Mouse (Mus musculus): ENCODE measurements around the gene Rec8. TPM values are rescaled to one million over a fixed set of nuclear protein-coding genes. Genes with fewer than 3 reads are reported as not detected.

The Rec8 gene
- polyA plus RNA-seq, 1 experiment from 2014 or later: 7.7 TPM

DNA sequence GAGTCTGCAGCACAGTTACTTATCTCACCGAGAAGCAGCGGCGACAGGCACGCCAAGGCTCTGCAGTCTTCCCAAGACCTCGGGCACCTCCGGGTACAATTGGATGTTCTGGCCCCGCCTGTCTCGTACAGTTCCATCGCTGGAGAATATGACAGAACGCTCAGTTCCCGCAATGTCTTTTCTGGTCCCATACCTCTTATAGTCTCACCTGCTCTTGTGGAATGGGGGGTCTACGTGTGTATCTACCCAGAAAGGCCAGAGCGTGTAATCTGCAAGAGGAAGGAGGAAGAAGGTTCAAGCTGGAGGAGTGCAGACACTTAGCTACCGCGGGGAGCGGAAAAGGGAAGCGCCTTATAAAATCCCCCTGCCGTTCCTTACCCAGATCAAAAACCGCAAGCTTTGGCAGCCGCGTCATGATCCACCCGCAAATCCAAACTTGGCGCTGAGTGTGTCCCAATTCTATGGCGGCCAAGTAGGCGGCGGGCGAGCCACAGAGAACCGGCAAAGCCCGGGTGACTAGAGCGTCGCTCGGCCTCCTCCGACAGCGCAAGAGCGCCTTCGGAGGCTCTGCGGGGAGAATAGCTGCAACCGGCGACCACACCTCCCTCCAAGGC lies 42.2 kb downstream of the Rec8 start, which contains the start of gene Mdp1:
TSS of gene Mdp1 (minus strand) at position 549 of the 614 bp plus-strand sequence.
- under 1% methylated on average over 39 of the region's 39 CpGs for WGBS
- DNase-seq (ENCODE audit: low spot score) (peak; percentile 86), ATAC-seq (ENCODE audit: insufficient number of reproducible peaks, low FRiP score, low TSS enrichment, low read depth) (peak; percentile 91)
- Histone ChIP-seq H3K9me3 (ENCODE audit: control insufficient read depth, low read length) (no peaks in the 10 kb centered on the region), H3K4me2 (ENCODE audit: low read depth, severe bottlenecking) (peak within 1 kb of the TSS; percentile 45), H3K27ac (replicated peaks; ENCODE audit: low read depth, low read length) (no peak within 1 kb of the TSS), H3K4me3 (ENCODE audit: low read depth, low read length) (peak within 1 kb of the TSS; percentile 75), H3K9ac (ENCODE audit: low read length) (peak within 1 kb of the TSS; percentile 81), H3K4me1 (ENCODE audit: control insufficient read depth, insufficient read depth, low read length) (0 out of 2 replicates have a peak, but pooled peaks cover 3% of the 10 kb centered on the region), H3K27me3 (ENCODE audit: control insufficient read depth, insufficient read depth, low read length) (no peaks in the 10 kb centered on the region), H3K36me3 (ENCODE audit: control insufficient read depth, insufficient read depth, low read length) (peaks cover 5% of the 10 kb centered on the region)

DNA sequence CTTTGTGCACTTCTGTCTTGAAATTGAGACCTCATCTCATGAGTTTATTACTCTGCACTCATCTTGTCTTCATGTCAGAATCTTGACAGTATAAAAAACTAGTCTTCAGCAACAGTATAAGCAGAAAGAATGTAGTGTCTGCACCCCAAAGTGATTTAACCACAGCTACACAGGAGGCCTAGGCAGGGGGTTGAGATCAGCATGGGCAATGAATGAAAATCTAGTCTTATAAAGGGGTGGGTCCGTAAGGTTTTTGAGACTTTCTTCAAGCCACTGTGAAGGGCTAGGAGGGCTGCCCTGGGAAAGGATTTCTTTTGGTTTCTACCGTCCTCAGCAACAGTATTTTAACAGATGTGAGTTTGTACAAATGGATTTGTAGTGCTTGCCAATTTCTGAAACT lies 42.8 kb downstream of the Rec8 start:
- H3K27ac ChIP-seq (replicated peaks; ENCODE audit: low read depth, low read length): no peak overlapping the region
- DNase-seq (ENCODE audit: low spot score) (no peak), ATAC-seq (ENCODE audit: insufficient number of reproducible peaks, low FRiP score, low TSS enrichment, low read depth) (no peak)
- H3K36me3 ChIP-seq (ENCODE audit: control insufficient read depth, insufficient read depth, low read length): peaks cover 5% of the 10 kb centered on the region
- H3K4me2 ChIP-seq (ENCODE audit: low read depth, severe bottlenecking): peak overlapping the region; percentile 45; the same call in 1 of the 2 replicates
- 0 out of 2 replicates have a peak, but pooled peaks cover 3% of the 10 kb centered on the region for H3K4me1 ChIP-seq (ENCODE audit: control insufficient read depth, insufficient read depth, low read length)
- WGBS: 57% methylated on average over 2 of the region's 2 CpGs
- H3K9ac ChIP-seq (ENCODE audit: low read length): peak overlapping the region; percentile 81
- no peak overlapping the region; the same call in none of the 2 replicates for H3K4me3 ChIP-seq (ENCODE audit: low read depth, low read length)
- H3K27me3 ChIP-seq (ENCODE audit: control insufficient read depth, insufficient read depth, low read length): no peaks in the 10 kb centered on the region
- H3K9me3 ChIP-seq (ENCODE audit: control insufficient read depth, low read length): no peaks in the 10 kb centered on the region

DNA sequence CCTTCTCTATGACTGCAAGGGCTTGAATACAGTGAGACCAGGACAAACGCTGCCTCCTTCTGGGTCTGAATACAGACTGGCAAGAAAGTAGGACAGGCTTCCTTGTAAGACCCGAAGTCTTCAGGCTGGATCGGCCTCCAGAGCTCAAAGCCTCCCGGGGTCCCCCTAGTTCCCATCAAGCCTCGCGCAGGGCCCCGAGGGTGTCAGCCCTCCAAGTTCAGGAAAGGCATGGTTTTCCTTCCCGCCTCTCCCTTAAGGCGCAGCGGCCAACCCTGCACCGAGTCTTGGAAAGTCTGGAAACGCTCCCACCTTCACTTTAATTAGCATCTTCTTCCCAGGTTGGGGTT lies 53.6 kb downstream of the Rec8 start:
- Histone ChIP-seq H3K9me3 (ENCODE audit: control insufficient read depth, low read length) (no peaks in the 10 kb centered on the region), H3K4me2 (ENCODE audit: low read depth, severe bottlenecking) (peak overlapping the region; percentile 86), H3K36me3 (ENCODE audit: control insufficient read depth, insufficient read depth, low read length) (0 out of 2 replicates have a peak, but pooled peaks cover 4% of the 10 kb centered on the region), H3K4me1 (ENCODE audit: control insufficient read depth, insufficient read depth, low read length) (no peaks in the 10 kb centered on the region), H3K27ac (replicated peaks; ENCODE audit: low read depth, low read length) (peak overlapping the region; percentile 60; the same call in 1 of the 2 replicates), H3K27me3 (ENCODE audit: control insufficient read depth, insufficient read depth, low read length) (no peaks in the 10 kb centered on the region), H3K9ac (ENCODE audit: low read length) (peak overlapping the region; percentile 72), H3K4me3 (ENCODE audit: low read depth, low read length) (peak overlapping the region; percentile 83)
- DNase-seq (ENCODE audit: low spot score) (no peak), ATAC-seq (ENCODE audit: insufficient number of reproducible peaks, low FRiP score, low TSS enrichment, low read depth) (peak; percentile 36; the same call in 1 of the 2 replicates)
- WGBS: 0% methylated on average over 12 of the region's 12 CpGs

DNA sequence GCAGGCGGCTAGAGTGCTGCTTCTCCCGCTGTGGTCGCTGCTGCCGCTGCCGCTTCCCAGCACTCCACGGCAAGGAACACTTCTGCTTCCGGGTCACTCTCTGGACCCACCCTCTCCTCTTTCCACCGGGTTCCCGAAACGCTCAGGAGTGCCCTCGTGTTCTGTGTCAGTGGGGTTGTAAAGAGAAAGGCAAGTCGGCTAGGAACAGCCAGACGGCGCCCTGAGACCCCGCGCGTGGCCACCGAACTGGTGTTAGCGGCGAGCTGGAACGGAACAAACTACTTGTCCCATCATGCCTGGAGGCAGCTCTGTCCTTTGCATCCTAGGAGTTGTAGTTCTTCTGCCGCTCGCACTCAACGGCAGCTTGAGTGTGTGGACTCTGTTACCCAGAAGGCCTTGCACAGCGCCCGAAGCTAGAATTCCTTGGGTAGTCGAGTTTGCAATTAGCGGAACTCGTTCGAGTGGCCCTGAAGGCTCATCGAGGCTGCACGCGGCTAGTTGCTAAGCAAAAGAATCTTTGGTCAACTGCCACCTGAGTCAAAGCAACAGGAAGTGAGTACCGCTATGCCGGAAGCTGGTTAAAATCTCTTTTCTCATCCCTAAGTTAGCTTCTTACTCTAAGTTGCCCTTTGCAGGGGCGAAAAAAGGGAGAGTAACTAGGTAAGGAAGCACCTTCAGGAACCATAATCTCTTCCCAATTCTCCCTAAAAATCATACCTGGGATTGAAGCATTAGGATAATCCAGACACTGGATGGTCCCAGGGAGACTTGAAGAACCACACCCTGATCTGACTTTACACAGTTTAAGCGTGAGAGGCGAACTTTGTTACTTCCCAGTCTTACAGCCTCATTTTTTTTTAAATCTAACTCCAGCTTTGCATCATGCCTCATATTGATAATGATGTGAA lies 54.2 kb downstream of the Rec8 start, which contains the start of the genes Gmpr2 and Nedd8:
TSS of gene Gmpr2 (plus strand) at position 109 of the 908 bp plus-strand sequence.
TSS of gene Nedd8 (minus strand) at position 292 of the 908 bp plus-strand sequence.
- Histone ChIP-seq H3K4me2 (ENCODE audit: low read depth, severe bottlenecking) (peak within 1 kb of the TSS; percentile 86), H3K4me1 (ENCODE audit: control insufficient read depth, insufficient read depth, low read length) (no peaks in the 10 kb centered on the region), H3K9me3 (ENCODE audit: control insufficient read depth, low read length) (no peaks in the 10 kb centered on the region), H3K9ac (ENCODE audit: low read length) (peak within 1 kb of the TSS; percentile 72), H3K4me3 (ENCODE audit: low read depth, low read length) (peak within 1 kb of the TSS; percentile 83), H3K27me3 (ENCODE audit: control insufficient read depth, insufficient read depth, low read length) (no peaks in the 10 kb centered on the region), H3K27ac (replicated peaks; ENCODE audit: low read depth, low read length) (peak within 1 kb of the TSS; percentile 60; the same call in 1 of the 2 replicates), H3K36me3 (ENCODE audit: control insufficient read depth, insufficient read depth, low read length) (peaks cover 6% of the 10 kb centered on the region; the same call in 1 of the 2 replicates)
- WGBS: 1% methylated on average over 38 of the region's 38 CpGs
- peak; percentile 96 for ATAC-seq (ENCODE audit: insufficient number of reproducible peaks, low FRiP score, low TSS enrichment, low read depth)
- DNase-seq (ENCODE audit: low spot score): peak; percentile 89

DNA sequence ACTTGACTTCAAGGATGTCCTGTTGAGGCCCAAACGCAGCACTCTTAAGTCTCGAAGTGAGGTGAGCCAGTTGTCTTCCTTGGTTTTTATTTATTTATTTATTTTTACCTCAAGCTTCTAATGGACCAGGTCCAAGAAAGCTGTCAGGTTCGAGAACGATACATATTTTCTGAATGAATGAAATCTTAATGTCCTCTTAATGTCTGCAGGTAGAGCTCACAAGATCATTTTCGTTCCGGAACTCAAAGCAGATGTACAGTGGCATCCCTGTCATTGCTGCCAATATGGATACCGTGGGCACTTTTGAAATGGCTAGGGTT lies 54.9 kb downstream of the Rec8 start:
- Histone ChIP-seq H3K4me1 (ENCODE audit: control insufficient read depth, insufficient read depth, low read length) (no peaks in the 10 kb centered on the region), H3K36me3 (ENCODE audit: control insufficient read depth, insufficient read depth, low read length) (peaks cover 6% of the 10 kb centered on the region; the same call in 1 of the 2 replicates), H3K27ac (replicated peaks; ENCODE audit: low read depth, low read length) (no peak overlapping the region), H3K9me3 (ENCODE audit: control insufficient read depth, low read length) (no peaks in the 10 kb centered on the region), H3K4me3 (ENCODE audit: low read depth, low read length) (peak overlapping the region; percentile 83), H3K27me3 (ENCODE audit: control insufficient read depth, insufficient read depth, low read length) (no peaks in the 10 kb centered on the region), H3K4me2 (ENCODE audit: low read depth, severe bottlenecking) (peak overlapping the region; percentile 86), H3K9ac (ENCODE audit: low read length) (no peak overlapping the region; the same call in 1 of the 2 replicates)
- WGBS: 78% methylated on average over 7 of the region's 7 CpGs
- DNase-seq (ENCODE audit: low spot score): no peak
- no peak for ATAC-seq (ENCODE audit: insufficient number of reproducible peaks, low FRiP score, low TSS enrichment, low read depth)

Other genes with a start within 250 kb of the Rec8 start
- 49.4 and 55.3 TPM in 2 replicates for gene Dhrs4, start 139.3 kb upstream of the Rec8 start, polyA plus RNA-seq (2014; fragmentation: Nextera tagmentation; extraction: Ambion mirVana)
- gene Carmil3, start 127.4 kb upstream of the Rec8 start, polyA plus RNA-seq (2014; fragmentation: Nextera tagmentation; extraction: Ambion mirVana): 3.0 and 3.7 TPM in 2 replicates
- gene Cpne6, start 107.6 kb upstream of the Rec8 start, polyA plus RNA-seq (2014; fragmentation: Nextera tagmentation; extraction: Ambion mirVana): not detected in 2 replicates
- not detected in 2 replicates for gene Nrl, start 93.1 kb upstream of the Rec8 start, polyA plus RNA-seq (2014; fragmentation: Nextera tagmentation; extraction: Ambion mirVana)
- 20.4 and 21.6 TPM in 2 replicates for gene Pck2, start 77.8 kb upstream of the Rec8 start, polyA plus RNA-seq (2014; fragmentation: Nextera tagmentation; extraction: Ambion mirVana)
- 67.7 and 68.0 TPM in 2 replicates for gene Dcaf11, start 58.0 kb upstream of the Rec8 start, polyA plus RNA-seq (2014; fragmentation: Nextera tagmentation; extraction: Ambion mirVana)
- gene A730061H03Rik, start 57.6 kb upstream of the Rec8 start, polyA plus RNA-seq (2014; fragmentation: Nextera tagmentation; extraction: Ambion mirVana): 0.48 and 0.79 TPM in 2 replicates
- 5.0 and 6.5 TPM in 2 replicates for gene Fitm1, start 42.4 kb upstream of the Rec8 start, polyA plus RNA-seq (2014; fragmentation: Nextera tagmentation; extraction: Ambion mirVana)
- 138 and 152 TPM in 2 replicates for gene Psme1, start 39.9 kb upstream of the Rec8 start, polyA plus RNA-seq (2014; fragmentation: Nextera tagmentation; extraction: Ambion mirVana)
- 4.2 and 4.6 TPM in 2 replicates for gene Emc9, start 32.7 kb upstream of the Rec8 start, polyA plus RNA-seq (2014; fragmentation: Nextera tagmentation; extraction: Ambion mirVana)
- 195 and 225 TPM in 2 replicates for gene Psme2, start 26.9 kb upstream of the Rec8 start, polyA plus RNA-seq (2014; fragmentation: Nextera tagmentation; extraction: Ambion mirVana)
- 10.3 and 13.9 TPM in 2 replicates for gene Rnf31, start 26.3 kb upstream of the Rec8 start, polyA plus RNA-seq (2014; fragmentation: Nextera tagmentation; extraction: Ambion mirVana)
- 5.9 and 6.7 TPM in 2 replicates for gene Irf9, start 14.5 kb upstream of the Rec8 start, polyA plus RNA-seq (2014; fragmentation: Nextera tagmentation; extraction: Ambion mirVana)
- 91.5 and 100 TPM in 2 replicates for gene Ipo4, start 17.9 kb downstream of the Rec8 start, polyA plus RNA-seq (2014; fragmentation: Nextera tagmentation; extraction: Ambion mirVana)
- 2.2 and 2.9 TPM in 2 replicates for gene Gm49378, start 19.9 kb downstream of the Rec8 start, polyA plus RNA-seq (2014; fragmentation: Nextera tagmentation; extraction: Ambion mirVana)
- 83.2 and 83.3 TPM in 2 replicates for gene Tm9sf1, start 25.8 kb downstream of the Rec8 start, polyA plus RNA-seq (2014; fragmentation: Nextera tagmentation; extraction: Ambion mirVana)
- 0.77 and 0.91 TPM in 2 replicates for gene Tssk4, start 32.1 kb downstream of the Rec8 start, polyA plus RNA-seq (2014; fragmentation: Nextera tagmentation; extraction: Ambion mirVana)
- 60.7 and 64.0 TPM in 2 replicates for gene Mdp1, start 42.5 kb downstream of the Rec8 start, polyA plus RNA-seq (2014; fragmentation: Nextera tagmentation; extraction: Ambion mirVana)
- gene Gmpr2, start 53.9 kb downstream of the Rec8 start, polyA plus RNA-seq (2014; fragmentation: Nextera tagmentation; extraction: Ambion mirVana): 55.4 and 60.9 TPM in 2 replicates
- 619 and 660 TPM in 2 replicates for gene Nedd8, start 54.1 kb downstream of the Rec8 start, polyA plus RNA-seq (2014; fragmentation: Nextera tagmentation; extraction: Ambion mirVana)
- 68.1 and 68.5 TPM in 2 replicates for gene Tinf2, start 63.8 kb downstream of the Rec8 start, polyA plus RNA-seq (2014; fragmentation: Nextera tagmentation; extraction: Ambion mirVana)
- gene Tgm1, start 95.9 kb downstream of the Rec8 start, polyA plus RNA-seq (2014; fragmentation: Nextera tagmentation; extraction: Ambion mirVana): 2.1 TPM in 2 replicates
- 20.0 and 20.2 TPM in 2 replicates for gene Rabggta, start 104.2 kb downstream of the Rec8 start, polyA plus RNA-seq (2014; fragmentation: Nextera tagmentation; extraction: Ambion mirVana)
- gene Dhrs1, start 127.7 kb downstream of the Rec8 start, polyA plus RNA-seq (2014; fragmentation: Nextera tagmentation; extraction: Ambion mirVana): 65.9 and 72.8 TPM in 2 replicates
- gene Nop9, start 127.7 kb downstream of the Rec8 start, polyA plus RNA-seq (2014; fragmentation: Nextera tagmentation; extraction: Ambion mirVana): 55.5 and 56.7 TPM in 2 replicates
- gene Cideb, start 140.4 kb downstream of the Rec8 start, polyA plus RNA-seq (2014; fragmentation: Nextera tagmentation; extraction: Ambion mirVana): 0.37 TPM in 1 of 2 replicates, not detected in the other
- gene Ltb4r2, start 143.4 kb downstream of the Rec8 start, polyA plus RNA-seq (2014; fragmentation: Nextera tagmentation; extraction: Ambion mirVana): 0.39 and 0.68 TPM in 2 replicates
- gene Ltb4r1, start 147.9 kb downstream of the Rec8 start, polyA plus RNA-seq (2014; fragmentation: Nextera tagmentation; extraction: Ambion mirVana): 0.17 TPM in 1 of 2 replicates, not detected in the other
- gene Adcy4, start 166.1 kb downstream of the Rec8 start, polyA plus RNA-seq (2014; fragmentation: Nextera tagmentation; extraction: Ambion mirVana): 13.2 and 15.0 TPM in 2 replicates
- gene Ripk3, start 170.8 kb downstream of the Rec8 start, polyA plus RNA-seq (2014; fragmentation: Nextera tagmentation; extraction: Ambion mirVana): 26.3 and 30.8 TPM in 2 replicates
- 105 and 106 TPM in 2 replicates for gene Nfatc4, start 205.1 kb downstream of the Rec8 start, polyA plus RNA-seq (2014; fragmentation: Nextera tagmentation; extraction: Ambion mirVana)
- 21.6 and 24.7 TPM in 2 replicates for gene Nynrin, start 236.0 kb downstream of the Rec8 start, polyA plus RNA-seq (2014; fragmentation: Nextera tagmentation; extraction: Ambion mirVana)

Measured in limb, embryonic 11.5 days (tissue).